Mouse (Mus musculus) layer of hippocampus, postnatal 36 days (tissue): ENCODE data around the gene Shkbp1. TPM values are rescaled to one million over a fixed set of nuclear protein-coding genes. Genes with fewer than 3 reads are reported as not detected.

Experiments
- DNase-seq, 2 experiments: peaks; one replicate each; pipeline ENCODE4 v3.0.0; 2022
- total RNA-seq, 2 experiments: library from RNA; stranded (reverse); gene quantifications; 2 replicates each; pipeline ENCODE4 v1.2.3; 2021

Shkbp1 gene
- total RNA-seq, 2 experiments from 2014 or later, result 36.2 to 37.3 TPM

GRCm38 (mm10) chr7:27366082-27366844, 10.4 kb upstream of the Shkbp1 start:
- no peak for DNase-seq

- no peak for DNase-seq
These were observed 8.6 kb upstream of the Shkbp1 start for GRCm38 (mm10) chr7:27364379-27364778.

- peak; percentile 98 for DNase-seq
These were observed 5.6 kb upstream of the Shkbp1 start for GRCm38 (mm10) chr7:27361283-27361946.

- DNase-seq, result no peak
These were observed 4.9 kb upstream of the Shkbp1 start for GRCm38 (mm10) chr7:27360749-27361148.

- no peak for DNase-seq
These were observed 4.0 kb upstream of the Shkbp1 start for GRCm38 (mm10) chr7:27359706-27360358.

- DNase-seq, result no peak
These were observed 3.3 kb upstream of the Shkbp1 start for GRCm38 (mm10) chr7:27359162-27359561.

GRCm38 (mm10) chr7:27357595-27357978, 1.8 kb upstream of the Shkbp1 start:
- no peak for DNase-seq

- no peak for DNase-seq
These were observed 1.2 kb upstream of the Shkbp1 start, which contains the start of gene Gm20479 for GRCm38 (mm10) chr7:27356861-27357594. Gene Gm20479 (minus strand): TSS chr7:27357419.

GRCm38 (mm10) chr7:27356248-27356647, 429 bp upstream of the Shkbp1 start:
- DNase-seq, result no peak

GRCm38 (mm10) chr7:27355261-27355660, 558 bp downstream of the Shkbp1 start:
- no peak for DNase-seq

GRCm38 (mm10) chr7:27354783-27355182, 1.0 kb downstream of the Shkbp1 start:
- DNase-seq, result no peak

- DNase-seq, result no peak
These were observed 1.7 kb downstream of the Shkbp1 start for GRCm38 (mm10) chr7:27354144-27354543.

- no peak for DNase-seq
These were observed 10.4 kb downstream of the Shkbp1 start for GRCm38 (mm10) chr7:27345444-27345843.

GRCm38 (mm10) chr7:27342595-27342994, 13.2 kb downstream of the Shkbp1 start:
- DNase-seq, result no peak

- DNase-seq, result peak; percentile 60 to 70
These were observed 16.3 kb downstream of the Shkbp1 start for GRCm38 (mm10) chr7:27339519-27339918.

- DNase-seq, result no peak
These were observed 16.7 kb downstream of the Shkbp1 start for GRCm38 (mm10) chr7:27339114-27339513.

- DNase-seq, result no peak
These were observed 18.5 kb downstream of the Shkbp1 start, which contains the start of gene Ltbp4 for GRCm38 (mm10) chr7:27337175-27337853. Gene Ltbp4 (minus strand): TSS chr7:27337692.

- DNase-seq, result peak; percentile 90 to 92
These were observed 19.6 kb downstream of the Shkbp1 start for GRCm38 (mm10) chr7:27335928-27336823.

GRCm38 (mm10) chr7:27335011-27335720, 20.7 kb downstream of the Shkbp1 start:
- DNase-seq, result no peak

- no peak for DNase-seq
These were observed 21.4 kb downstream of the Shkbp1 start for GRCm38 (mm10) chr7:27334405-27334911.
